Mouse (Mus musculus) kidney, adult 10 weeks (tissue): ENCODE data around the gene Parp16. TPM values are rescaled to one million over a fixed set of nuclear protein-coding genes. Genes with fewer than 3 reads are reported as not detected.

Source experiments
- polyA plus RNA-seq: library from polyadenylated mRNA; stranded (reverse); fragments of 350-450 nt; fragmentation: Illumina TruSeq; extraction: RNeasy Lipid Tissue Mini Kit (QIAGEN cat#74804); gene quantifications from one replicate; pipeline ENCODE4 v1.2.3, GENCODE M21; 2014; ENCODE audit warnings: low read depth, low replicate concordance

The Parp16 gene
- 4.9 TPM for polyA plus RNA-seq

DNA sequence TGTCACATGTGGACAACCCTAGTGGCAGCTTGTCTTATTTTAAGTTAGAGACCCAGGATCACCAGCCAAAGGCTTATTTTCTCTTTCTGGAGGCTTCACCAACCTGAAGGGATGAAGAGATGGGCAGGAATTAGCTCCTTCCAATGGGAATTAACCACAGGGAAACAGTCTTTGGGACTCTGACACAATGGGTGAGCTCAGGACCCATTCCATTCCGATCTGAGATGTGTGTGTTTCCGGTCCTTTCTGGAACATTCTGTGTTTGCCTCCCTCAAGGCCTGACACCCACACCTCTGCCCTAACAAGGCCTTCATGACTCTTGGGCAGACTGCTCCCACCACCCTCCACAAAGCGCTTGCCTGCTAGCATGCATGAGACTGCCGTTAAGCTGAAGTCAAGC, at the start of gene Parp16:
Parp16 (plus strand) TSS at position 301 of the 400 bp plus-strand sequence.

DNA sequence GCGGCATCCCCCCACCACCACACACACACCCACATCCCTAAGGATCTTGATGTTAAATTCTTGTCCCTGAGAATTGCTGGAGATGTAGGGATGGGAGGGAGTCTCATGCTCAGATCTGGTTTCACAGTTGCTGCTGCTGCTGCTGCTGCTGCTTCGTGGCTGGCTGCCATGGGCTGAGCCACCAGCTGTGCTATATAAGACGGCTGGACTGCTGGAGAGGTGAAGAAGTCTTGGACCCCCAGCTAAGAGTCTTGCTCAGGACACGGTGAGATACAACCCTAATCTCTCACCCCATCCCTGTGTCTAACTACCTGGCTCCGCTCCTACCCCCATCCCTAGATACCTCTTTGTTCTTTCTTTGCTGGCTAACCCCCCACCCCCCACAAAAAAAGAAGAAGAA, 69.8 kb downstream of the Parp16 start, which contains the start of gene Cilp:
Cilp (plus strand) TSS at position 222 of the 400 bp plus-strand sequence.

Other genes starting within 250 kb of the Parp16 start
- gene Slc24a1, start 243.7 kb upstream of the Parp16 start, polyA plus RNA-seq: not detected
- gene Ints14, start 234.4 kb upstream of the Parp16 start, polyA plus RNA-seq: 19.5 TPM
- 120 TPM for gene Hacd3, start 173.7 kb upstream of the Parp16 start, polyA plus RNA-seq
- 153 TPM for gene Dpp8, start 162.9 kb upstream of the Parp16 start, polyA plus RNA-seq
- gene Igdcc4, start 93.9 kb upstream of the Parp16 start, polyA plus RNA-seq: 0.20 TPM
- not detected for gene Igdcc3, start 54.2 kb upstream of the Parp16 start, polyA plus RNA-seq
- 0.20 TPM for gene Cilp, start 69.8 kb downstream of the Parp16 start, polyA plus RNA-seq
- 286 TPM for gene Clpx, start 98.9 kb downstream of the Parp16 start, polyA plus RNA-seq
- 9.0 TPM for gene Pdcd7, start 150.8 kb downstream of the Parp16 start, polyA plus RNA-seq
- gene Ubap1l, start 165.7 kb downstream of the Parp16 start, polyA plus RNA-seq: not detected
- gene Kbtbd13, start 196.3 kb downstream of the Parp16 start, polyA plus RNA-seq: 0.28 TPM
- gene Rasl12, start 203.2 kb downstream of the Parp16 start, polyA plus RNA-seq: 2.7 TPM
- 94.6 TPM for gene Slc51b, start 227.6 kb downstream of the Parp16 start, polyA plus RNA-seq
- 15.0 TPM for gene Mtfmt, start 240.4 kb downstream of the Parp16 start, polyA plus RNA-seq